Mouse (Mus musculus): ENCODE measurements around the gene Zfp628.

Gene Zfp628

DNA sequence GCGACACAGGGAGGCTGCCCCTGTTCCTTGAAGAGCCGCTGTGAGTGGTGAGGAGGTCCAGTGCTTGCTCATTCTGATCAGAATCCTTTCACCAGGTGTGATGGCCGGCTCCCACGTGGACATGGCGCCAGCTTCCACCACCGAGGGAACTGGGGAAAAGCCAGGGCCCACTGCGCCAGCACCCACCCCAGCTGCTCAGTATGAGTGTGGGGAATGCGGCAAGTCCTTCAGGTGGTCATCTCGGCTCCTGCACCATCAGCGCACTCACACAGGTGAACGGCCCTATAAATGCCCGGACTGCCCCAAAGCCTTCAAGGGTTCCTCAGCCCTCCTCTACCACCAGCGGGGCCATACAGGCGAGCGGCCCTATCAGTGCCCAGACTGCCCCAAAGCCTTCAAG, 3.7 kb downstream of the Zfp628 start:
- DNase-seq, result no peak

DNA sequence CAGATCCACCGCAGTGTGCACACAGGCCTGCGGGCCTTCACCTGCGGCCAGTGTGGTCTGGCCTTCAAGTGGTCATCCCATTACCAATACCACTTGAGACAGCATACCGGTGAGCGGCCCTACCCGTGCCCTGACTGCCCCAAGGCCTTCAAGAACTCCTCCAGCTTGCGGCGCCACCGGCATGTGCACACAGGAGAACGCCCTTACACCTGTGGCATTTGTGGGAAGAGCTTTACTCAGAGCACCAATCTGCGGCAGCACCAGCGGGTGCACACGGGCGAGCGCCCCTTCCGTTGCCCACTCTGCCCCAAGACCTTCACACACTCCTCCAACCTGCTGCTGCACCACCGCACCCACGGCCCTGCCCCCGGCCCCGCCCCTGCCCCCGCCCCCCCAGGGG, 4.1 kb downstream of the Zfp628 start:
- no peak for DNase-seq

DNA sequence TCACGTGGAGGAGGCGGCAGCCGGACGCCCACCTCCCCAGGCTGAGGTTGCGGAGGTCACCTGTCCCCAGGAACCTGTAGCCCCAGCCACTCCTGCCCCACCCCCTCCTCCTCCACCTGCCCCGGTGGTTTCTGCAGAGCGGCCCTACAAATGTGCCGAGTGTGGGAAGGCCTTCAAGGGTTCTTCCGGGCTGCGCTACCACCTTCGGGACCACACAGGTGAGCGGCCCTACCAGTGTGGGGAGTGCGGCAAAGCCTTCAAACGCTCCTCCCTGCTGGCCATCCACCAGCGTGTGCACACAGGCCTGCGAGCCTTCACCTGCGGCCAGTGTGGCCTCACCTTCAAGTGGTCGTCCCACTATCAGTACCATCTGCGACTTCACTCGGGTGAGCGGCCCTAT, 5.0 kb downstream of the Zfp628 start:
- DNase-seq, result no peak

DNA sequence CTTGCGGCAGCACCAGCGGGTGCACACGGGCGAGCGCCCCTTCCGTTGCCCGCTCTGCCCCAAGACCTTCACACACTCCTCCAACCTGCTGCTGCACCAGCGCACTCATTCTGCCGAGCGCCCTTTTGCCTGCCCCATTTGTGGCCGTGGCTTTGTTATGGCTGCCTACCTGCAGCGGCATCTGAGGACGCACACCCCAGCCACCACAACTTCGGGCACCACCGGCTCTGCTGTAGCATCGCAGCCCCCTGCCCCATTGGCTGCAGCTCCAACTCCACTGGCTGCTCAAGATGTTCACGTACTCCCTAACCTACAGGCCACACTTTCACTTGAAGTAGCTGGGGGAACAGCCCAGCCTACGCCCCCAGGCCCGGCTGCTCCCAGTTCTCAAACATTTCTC, 5.5 kb downstream of the Zfp628 start:
- no peak for DNase-seq

DNA sequence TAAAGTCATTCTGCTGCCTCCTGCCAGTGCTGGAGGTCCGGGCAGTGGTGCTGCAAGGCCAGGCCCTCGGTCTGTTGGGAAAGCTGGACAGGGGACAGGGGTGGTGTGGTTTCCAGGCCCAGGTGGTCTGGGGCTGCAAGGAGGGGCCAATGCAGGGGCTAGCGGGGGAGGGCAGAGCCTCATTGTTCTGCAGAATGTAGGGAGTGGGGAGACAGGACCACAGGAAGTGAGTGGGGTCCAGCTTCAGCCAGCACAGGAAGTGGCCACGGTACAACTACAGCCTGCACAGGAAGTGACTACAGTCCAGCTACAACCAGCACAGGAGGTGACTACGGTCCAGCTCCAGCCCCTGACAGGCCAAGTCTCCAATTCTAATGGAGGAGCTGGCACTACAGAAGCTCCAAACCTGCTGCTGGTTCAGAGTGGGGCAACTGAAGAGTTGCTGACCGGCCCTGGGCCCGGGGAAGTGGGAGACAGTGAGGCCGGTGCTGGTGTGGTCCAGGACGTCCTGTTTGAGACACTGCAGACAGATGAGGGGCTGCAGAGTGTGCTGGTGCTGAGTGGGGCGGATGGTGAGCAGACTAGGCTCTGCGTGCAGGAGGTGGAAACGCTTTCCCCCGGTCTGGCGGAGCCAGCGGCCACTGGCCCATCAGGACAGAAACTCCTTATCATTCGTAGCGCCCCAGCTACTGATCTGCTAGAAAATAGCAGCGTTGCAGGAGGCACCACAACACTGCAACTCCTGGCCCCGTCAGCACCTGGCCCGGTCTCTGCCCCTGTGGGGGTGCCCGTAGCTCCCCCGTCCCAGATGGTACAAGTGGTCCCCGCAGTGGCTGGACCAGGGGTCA, 6.2 kb downstream of the Zfp628 start:
- no peak for DNase-seq

DNA sequence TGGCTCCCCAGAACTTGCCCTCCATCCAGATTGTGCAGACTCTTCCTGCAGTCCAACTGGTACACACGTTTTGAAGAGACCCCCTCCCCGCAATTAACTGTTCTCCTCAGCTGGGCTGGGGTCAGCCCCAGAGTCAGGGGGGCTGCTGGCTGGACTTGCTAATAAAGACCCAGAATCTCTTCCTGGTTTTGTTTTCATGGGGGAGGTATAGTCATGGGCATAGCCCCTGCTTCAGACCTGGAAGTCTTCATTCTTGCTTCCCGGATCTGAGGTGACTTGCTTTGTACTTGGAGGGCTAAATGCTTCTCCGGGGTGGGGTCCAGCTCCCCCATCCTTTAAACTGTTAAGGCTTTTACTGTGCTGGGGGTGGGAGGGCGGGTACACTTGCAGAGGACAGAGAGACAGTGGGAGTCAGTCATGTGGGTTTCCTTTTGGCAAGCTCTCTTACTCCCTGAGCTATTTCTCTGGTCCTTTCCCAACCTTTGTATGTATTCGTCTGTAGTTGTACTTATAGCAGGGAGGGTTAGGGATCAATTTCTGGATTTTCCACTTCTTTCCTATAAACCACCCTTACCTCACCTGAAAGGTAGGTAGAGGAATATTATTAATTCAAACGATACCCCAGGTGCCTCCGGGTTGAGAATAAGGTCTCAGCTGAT, 6.9 kb downstream of the Zfp628 start, which contains the start of gene Nat14:
Gene Nat14 (plus strand): TSS at position 205 of the 659 bp plus-strand sequence.
- DNase-seq, result no peak

DNA sequence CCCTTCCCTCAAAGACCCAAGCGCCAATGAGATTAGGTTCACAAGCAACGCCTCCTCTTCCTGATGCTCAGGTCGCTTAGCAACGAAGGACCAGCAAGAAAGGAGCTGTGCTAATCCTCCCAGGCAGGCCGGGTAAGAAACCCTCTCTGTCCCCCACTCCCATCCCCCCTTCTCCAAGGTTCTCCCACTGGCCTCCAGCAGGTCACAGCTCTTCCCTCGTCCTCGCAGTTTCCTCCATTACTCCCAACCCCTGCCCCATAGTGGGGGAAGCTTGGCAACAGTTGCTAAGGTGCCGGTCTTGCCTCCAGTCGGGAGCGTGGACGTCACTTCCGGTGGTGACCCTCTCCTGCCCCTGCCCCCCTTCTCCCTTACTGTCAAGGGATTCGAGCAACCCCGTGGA, 7.5 kb downstream of the Zfp628 start:
- peak; percentile 85 to 87 for DNase-seq

DNA sequence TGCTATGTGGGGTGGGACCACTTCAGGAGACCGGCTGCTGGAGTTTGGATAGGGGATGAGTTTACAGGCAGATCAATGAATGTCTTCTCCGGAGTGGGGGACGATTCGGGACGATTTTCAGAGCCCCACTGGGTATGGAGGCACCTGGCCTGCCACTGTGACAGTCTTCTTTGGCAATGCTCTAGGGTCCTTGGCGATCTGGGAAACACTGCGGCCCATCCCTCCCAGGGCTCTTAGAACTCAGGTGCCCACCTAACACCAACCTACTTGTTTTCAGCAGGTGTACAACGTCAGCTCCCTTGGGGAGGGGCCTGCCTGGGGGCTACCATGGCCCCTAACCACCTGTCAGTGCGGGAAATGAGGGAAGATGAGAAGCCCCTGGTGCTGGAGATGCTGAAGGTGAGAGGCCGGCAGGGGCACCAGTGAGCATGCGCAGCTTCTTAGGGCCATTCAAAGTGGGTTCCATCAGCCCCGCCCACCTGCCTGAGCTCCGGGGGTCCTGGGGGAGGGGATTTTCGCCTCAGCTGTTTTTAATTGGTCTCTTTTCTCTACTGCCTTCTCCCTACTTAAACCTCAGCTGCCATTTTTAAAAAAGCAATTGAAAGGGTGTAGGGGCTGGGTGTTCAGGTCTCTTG, 8.0 kb downstream of the Zfp628 start:
- DNase-seq, result peak; percentile 81 to 90

DNA sequence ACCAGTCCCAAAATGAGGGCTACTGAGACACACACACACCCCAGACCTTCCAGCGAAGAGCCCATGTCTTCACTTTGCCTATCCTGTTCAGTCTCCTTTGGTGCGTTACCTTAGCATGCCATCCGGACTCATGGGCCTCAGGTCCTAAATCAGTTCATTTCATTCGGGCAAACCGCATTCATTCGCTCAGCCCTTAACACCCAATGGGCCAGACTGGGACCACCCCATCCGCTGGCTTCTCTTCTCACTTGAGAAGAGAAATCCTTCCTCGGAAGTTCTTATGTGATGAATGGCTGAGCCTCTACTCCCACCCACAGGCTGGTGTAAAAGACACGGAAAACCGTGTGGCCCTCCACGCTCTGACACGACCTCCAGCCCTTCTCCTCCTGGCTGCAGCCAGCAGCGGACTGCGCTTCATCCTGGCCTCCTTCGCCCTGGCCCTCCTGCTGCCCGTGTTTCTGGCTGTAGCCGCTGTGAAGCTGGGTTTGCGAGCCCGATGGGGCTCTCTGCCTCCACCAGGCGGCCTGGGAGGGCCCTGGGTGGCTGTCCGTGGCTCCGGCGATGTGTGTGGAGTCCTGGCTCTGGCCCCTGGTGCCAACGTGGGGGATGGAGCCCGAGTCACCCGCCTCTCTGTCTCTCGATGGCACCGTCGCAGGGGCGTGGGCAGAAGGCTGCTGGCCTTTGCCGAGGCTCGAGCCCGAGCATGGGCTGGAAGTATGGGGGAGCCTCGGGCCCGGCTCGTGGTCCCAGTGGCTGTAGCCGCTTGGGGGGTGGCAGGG, 8.8 kb downstream of the Zfp628 start:
- peak; percentile 73 to 78 for DNase-seq

DNA sequence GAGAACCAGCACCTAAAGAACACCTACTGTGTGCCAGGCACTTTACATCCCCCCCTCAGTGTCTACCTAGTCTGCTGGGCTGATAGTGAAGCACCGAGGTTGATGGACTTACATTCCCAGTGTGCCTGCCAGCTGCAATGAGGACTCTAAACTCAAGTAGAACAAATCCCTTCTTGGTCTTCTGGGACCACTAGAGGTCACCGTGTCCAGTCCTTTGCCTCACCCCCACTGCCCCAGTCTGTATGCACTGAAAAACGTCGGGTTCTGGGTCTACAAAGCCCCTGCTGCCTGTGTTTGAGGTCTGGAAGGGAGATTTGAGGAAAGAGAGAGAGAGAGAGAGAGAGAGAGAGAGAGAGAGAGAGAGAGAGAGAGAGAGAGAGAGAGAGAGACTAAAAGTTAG, 9.5 kb downstream of the Zfp628 start:
- DNase-seq, result no peak

DNA sequence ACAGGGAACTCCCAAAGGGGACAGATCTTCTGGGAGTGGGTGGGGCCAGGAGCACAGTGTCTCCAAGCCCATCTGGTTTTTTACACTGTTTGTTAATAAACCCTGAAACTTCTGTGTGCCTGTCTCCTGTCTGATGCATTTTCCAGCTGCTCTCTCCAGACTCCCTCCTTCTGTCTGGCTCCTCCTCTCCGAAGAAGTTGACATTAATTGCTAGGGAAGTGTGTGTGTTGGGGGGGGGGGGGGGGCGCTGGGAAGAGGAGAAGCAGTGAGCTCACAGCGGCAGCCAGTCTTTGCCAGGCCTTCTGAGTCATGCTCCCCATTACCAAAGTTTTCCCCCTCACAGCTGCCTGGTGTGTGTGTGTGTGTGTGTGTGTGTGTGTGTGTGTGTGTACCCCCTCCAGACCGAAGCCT, 9.9 kb downstream of the Zfp628 start:
- DNase-seq, result no peak

DNA sequence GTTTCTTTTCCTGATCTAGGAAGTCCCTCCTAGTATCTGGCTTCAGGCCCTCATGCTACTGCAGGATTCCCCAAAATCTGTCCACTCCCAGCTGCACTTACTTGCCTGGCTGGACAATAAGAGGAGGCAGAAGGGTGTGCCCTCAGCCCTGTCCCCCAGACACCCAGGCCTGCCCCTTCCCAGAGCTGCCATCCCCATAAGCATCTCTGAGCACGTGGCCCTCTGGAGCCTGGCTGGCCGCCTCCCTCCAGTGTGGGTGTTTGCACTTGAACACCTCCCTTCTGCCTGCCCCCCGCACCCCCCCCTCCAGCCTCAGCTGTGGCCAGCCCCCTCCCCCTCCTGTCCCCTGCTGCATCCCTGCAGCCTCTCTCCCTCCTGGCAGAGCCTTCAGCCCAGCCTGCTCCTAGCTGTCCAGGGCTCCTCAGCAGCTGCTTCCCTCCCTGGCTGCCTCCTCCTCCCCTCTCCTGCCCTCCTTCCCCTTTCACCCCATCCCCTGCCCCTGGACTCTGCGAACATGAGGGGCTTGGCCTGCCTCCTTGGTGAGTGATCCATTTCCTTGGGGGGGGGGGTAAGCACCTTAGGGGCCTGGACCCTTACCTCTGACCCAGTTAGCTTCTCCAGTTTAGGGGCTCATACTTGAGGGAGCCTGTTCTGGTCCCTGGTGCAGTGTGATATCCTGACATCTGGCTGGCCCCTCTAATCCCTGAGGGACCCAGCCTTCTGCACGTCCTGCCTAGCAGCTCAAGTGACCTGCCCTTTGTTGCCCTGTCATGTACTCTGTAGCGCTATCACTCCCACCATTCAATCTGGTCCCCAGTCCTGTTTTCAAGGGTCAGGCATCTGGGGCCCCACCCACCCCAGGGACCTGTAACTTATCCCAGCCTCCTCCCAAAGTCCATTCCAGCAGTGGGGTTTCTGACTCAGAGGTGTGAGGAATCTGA, 10.7 kb downstream of the Zfp628 start, which contains the start of gene Ssc5d:
Gene Ssc5d (plus strand): TSS at position 345 of the 941 bp plus-strand sequence.
- no peak for DNase-seq

DNA sequence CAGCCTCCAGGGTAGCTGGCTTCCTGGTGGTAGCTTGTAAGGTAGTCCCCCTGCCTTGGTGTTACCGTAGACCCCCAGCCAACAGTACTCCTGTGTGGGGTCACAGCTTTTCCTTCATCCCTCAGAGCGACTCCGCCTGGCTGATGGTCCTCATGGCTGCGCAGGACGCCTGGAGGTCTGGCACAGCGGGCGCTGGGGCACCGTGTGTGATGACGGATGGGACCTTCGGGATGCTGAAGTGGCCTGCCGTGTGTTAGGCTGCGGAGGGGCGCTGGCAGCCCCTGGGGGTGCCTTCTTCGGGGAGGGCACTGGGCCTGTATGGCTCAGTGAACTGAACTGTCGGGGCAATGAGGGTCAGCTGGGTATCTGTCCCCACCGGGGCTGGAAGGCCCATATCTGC, 11.8 kb downstream of the Zfp628 start:
- DNase-seq, result no peak

DNA sequence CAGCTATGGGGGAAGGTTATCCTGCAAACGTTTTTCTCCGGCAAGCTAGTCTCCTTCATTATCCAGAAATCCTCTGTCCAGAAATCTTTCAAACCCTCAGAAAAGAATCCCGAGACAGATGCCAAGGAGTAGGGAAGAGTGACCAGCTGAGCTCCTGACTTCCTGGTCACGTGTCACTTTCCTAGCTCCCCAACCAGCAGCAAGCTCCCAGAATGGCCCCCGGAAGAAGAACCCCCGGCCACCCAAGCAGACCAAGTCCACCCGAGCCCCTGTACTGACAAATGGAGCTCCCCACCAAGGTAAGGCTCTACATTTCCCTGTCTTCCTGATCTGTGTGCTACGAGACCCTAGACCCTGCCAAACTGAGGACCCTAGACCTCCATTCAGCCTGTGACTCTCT, 12.7 kb downstream of the Zfp628 start:
- DNase-seq, result no peak

DNA sequence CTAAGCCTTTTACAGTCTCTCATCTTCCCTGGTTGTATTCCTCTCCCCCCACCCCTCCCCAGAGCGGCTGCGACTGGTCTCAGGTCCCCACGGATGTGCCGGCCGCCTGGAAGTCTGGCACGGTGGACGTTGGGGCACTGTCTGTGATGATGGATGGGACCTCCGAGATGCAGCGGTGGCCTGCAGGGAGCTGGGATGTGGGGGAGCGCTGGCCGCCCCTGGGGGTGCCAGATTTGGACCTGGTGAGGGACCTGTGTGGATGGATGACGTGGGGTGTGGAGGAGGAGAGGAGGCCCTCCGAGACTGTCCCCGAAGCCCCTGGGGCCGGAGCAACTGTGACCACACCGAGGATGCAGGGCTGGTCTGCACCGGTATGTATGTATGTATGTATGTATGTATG, 13.3 kb downstream of the Zfp628 start:
- DNase-seq, result no peak

DNA sequence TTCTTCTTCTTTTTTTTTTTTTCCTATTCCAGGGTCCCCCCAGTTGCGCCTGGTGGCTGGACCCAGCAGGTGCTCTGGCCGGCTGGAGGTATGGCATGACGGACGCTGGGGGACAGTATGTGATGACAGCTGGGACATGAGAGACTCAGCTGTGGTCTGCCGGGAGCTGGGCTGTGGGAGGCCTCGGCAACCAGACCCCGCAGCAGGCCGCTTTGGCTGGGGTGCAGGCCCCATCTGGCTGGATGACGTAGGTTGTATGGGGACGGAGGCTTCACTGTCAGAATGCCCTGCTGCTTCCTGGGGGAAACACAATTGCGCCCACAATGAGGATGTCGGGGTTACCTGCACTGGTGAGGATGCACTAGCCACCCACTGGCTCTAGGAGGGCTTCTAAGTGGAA, 18.1 kb downstream of the Zfp628 start:
- DNase-seq, result no peak

DNA sequence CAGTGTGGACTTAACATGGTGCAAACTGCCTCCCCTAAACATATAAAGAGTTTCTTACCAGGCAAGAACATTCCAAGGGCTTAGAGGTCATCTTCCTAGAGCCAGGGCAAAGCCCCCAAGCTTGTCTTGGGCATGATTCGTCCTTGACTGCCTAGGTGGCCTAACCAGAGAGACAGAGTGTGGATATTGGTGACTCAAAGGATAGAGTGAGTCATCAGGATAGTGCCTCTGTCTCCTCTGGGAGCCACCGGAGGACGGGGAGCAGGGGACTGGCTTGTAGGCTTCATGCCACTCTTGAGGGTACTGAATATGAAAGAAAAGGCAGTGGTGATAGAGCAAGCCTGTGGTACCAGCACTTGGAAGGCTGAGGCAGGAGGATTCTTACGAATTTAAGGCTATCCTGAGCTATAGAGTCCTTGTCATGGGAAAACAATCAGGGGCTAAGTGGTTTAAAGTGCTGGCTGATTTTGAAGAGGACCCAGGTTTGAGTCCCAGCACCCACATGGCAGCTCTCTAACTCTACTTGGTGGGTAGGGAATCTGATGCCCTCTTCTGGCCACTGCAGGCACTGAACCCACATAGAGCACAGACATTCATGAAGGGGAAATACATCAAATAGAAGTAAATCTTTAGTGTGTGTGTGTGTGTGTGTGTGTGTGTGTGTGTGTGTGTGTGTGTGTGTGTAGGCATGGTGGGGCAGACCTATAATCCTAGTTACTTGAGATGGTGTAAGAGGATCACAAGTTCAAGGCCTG, 19.3 kb downstream of the Zfp628 start:
- DNase-seq, result no peak

DNA sequence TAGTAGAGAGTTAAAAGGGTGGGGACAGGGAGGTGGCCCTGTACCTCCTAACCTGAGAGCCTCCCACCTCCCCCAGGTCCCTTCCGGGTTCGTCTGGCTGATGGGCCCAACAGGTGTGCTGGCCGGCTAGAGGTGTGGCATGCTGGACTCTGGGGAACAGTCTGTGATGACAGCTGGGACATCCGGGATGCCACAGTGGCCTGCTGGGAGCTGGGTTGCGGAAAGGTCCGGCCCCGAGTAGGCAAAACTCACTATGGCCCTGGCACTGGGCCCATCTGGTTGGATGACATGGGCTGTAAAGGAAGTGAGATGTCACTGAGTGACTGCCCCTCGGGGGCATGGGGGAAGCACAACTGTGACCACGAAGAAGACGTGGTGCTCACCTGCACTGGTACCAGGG, 21.8 kb downstream of the Zfp628 start:
- DNase-seq, result no peak

DNA sequence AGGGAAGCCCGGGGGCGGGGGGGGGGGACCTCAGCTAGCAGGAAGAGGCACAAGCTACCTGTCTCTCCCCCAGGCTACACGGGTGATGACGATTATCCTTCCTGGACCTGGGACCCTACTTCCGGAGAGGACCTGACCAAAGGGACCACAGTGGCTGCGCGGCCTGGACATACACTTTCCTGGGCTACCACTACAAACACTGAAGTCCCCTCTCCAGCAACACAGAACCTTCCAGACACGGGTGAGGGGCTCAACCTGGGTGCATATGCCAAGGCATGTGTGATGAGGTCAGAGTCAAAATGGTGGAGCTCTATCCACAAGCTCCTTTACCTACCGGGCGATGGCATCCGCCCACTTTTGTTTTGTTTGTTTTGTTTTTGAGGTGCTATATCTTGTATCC, 22.4 kb downstream of the Zfp628 start:
- no peak for DNase-seq

DNA sequence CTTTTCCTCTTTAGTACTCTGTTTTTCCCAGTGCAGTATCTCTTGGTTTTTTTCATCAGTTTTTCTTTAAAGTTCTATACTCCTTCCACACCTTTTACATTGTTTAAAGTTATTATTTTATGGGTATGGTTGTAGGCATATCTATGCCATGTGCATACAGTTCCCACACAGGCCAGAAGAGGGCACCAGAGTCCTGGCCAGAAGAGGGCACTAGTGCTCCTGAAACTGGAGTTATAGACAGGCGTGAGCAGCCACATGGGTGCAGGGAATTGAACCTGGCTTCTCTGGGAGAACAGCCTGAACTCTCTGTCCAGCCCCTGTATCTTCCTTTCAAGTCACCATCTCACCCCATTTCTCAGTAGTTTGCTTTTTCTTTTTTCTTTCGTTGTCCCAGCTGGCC, 23.4 kb downstream of the Zfp628 start:
- DNase-seq, result peak; percentile 80 to 89

DNA sequence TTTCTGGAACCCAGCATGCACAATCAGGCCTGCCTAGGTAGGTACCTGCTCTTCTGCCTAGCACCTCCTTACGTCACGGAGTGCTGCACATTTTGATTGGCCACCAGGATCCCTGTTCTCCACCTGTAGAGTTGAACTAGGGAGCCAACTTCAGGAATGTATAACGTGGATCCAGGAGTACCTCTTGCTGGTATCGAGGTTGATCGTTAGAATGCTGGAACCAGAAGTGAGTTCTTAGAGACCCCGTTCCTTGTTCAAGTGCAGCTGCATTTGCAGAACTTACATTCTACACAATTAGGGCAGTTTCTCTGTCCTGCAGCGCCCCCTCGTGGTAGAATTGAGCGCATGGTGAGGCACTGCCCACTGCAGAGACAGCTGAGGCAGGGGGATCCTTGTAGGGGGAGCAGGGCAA, 25.1 kb downstream of the Zfp628 start:
- peak; percentile 87 to 88 for DNase-seq

Data from cerebellum, postnatal 25 days (tissue).